Mouse (Mus musculus) bone marrow macrophage, adult 2 months (primary cell): ENCODE results near the gene Pla2g6.

Experiments used
- CTCF ChIP-seq: IDR thresholded peaks from 2 replicates; pipeline ENCODE4 v1.5.1; 2012; ENCODE audit warnings: low read depth, mild to moderate bottlenecking, low read length, moderate library complexity
- POLR2A ChIP-seq: IDR thresholded peaks from 2 replicates; pipeline ENCODE4 v1.6.1; 2012; ENCODE audit warnings: mild to moderate bottlenecking, low read depth, low read length, borderline replicate concordance

- TF ChIP-seq CTCF (no peak), POLR2A (no peak)
Observed at GRCm38 (mm10) chr15:79250236-79250635, 78.0 kb downstream of the Pla2g6 start.
